Mouse (Mus musculus): ENCODE data around the gene Krt18. TPM values are rescaled to one million over a fixed set of nuclear protein-coding genes. Genes with fewer than 3 reads are reported as not detected.
"Not testable (repeated sequence)": the region's sequence is repeated elsewhere in the genome, so short reads cannot be mapped to it uniquely, and the experiment has no call there.

Gene Krt18
- under 1 TPM in 1 of 2 experiments, not detected in 1; 0.77 TPM for total RNA-seq (2021)

DNA sequence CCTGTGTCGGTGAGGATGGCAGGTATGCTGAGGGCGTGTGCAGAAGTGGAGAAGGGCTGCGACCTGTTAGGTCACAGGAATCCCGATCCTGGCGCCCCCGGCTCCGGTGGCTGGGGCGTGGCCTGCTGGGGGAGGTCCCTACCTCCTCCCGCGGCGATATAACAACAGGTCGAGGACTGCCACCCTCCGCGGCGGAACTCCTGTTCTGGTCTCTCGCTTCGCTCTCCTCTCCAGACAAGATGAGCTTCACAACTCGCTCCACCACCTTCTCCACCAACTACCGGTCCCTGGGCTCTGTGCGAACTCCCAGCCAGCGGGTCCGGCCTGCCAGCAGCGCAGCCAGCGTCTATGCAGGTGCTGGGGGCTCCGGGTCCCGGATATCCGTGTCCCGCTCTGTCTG, at the start of gene Krt18:
TSS of gene Krt18 (plus strand) at position 141 of the 400 bp plus-strand sequence.
- DNase-seq (ENCODE audit: extremely low spot score in 1 of 2, low spot score in 2 of 2) = no peak
- intact Hi-C loops (cut with DNase I) = no loop called here

DNA sequence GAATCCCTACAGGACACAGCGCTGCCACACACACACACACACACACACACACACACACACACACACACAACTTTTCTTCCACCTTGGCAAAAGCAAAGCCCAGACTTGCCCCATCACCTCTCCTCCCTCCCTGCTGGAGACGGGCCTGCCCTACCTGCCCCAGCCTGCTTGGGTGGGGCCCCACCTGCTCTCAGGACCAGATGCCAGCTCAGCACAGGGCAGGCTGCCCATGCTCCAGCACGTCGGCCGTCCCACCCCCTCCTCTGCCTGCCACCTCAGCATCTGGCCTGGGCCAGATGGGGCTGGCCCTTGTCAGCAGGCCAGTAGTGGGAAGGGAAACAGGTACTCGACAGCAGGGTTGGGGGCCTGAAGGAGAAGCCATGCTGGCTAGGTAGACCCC, 47.1 kb upstream of the Krt18 start:
- intact Hi-C loops (cut with DNase I) = no loop called here
- DNase-seq (ENCODE audit: extremely low spot score in 1 of 2, low spot score in 2 of 2) = no peak

DNA sequence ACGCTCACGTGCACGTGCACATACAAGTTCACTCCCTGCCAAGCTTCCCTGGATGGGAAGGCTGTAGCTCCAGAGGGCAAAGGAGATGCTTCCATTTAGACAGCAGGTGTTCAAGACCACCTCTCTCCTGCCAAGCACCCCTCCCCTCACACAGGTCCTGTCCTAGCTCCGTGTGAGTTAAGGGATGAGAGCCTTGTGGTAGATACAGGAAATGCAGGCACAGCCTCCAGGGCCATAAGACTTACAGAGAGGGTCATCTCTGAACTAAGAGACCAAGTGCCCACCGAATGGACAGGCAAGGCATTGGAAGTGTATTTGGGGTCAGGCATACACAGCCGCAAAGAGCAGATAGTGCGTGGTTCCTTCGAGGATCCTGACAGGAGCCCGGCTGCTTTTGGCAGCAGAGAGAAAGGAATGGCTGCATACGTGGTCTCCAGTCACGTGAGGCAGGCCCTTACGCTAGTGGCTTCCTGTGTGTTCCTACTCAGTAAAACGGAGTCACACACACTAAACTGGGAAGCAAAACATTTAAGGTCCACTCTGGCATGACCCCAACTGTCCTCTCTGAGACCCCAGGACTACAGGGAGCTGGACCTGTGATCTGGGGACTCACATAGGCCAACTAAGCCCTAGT, 44.5 kb upstream of the Krt18 start:
- intact Hi-C loops (cut with DNase I) = no loop called here
- no peak for DNase-seq (ENCODE audit: extremely low spot score in 1 of 2, low spot score in 2 of 2)

DNA sequence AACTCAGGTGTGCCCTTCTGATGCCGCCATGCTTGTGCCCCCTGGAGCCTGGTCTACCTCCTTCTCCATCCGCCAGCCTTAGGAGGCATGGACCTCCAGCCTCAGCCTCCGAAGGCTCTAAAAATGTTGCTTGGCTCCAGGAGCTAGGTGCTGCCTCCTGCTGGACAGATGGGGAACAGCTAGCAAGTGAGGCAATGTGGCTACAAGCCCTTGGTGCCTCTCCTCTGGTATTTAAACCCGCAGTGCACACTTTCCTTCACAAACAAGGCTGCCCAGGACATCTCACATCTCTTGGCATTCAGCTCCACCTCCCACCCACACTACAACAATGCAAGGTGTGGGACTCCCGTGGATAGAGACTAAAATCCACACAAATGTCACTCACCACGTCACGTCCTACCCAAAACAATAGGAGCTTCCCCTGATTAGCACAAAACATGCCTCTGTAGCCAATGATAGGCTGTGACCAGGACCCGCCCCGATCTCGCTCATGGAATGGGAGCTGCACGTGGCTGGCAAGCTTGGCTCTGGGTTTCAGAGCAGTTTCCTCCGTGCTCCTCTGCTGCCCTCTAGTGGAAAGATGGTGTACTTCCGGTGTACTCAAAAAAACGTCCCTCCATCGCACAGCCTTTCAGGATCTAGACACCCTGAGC, 43.9 kb upstream of the Krt18 start:
- intact Hi-C loops (cut with DNase I) = loop anchor here (2.0 kb wide), 1 partner anchor 645 kb away; no protein-coding TSS in a partner anchor

DNA sequence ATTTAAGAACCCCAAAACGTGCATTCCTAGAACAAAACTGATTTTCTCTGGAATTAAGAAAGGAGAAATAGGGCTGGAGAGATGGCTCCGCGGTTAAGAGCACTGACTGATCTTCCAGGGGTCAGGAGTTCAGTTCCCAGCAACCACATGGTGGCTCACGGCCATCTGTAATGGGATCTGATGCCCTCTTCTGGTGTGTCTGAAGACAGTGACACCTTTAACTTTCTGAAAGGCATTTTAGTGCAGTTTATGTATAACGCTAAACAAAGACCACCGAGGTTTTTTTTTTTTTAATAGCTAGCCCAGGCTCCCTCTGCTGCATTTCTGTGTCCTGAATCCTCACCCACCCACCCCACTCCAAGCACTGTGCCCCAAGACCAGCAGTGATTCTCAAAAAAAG, 43.2 kb upstream of the Krt18 start:
- intact Hi-C loops (cut with DNase I) = loop anchor here (2.0 kb wide), 1 partner anchor 646 kb away; no protein-coding TSS in a partner anchor
- no peak for DNase-seq (ENCODE audit: extremely low spot score in 1 of 2, low spot score in 2 of 2)

More for the DNA sequence above, 43.9 kb upstream of the Krt18 start:
- DNase-seq (ENCODE audit: extremely low spot score in 1 of 2, low spot score in 2 of 2) = peak; percentile 92 to 93

DNA sequence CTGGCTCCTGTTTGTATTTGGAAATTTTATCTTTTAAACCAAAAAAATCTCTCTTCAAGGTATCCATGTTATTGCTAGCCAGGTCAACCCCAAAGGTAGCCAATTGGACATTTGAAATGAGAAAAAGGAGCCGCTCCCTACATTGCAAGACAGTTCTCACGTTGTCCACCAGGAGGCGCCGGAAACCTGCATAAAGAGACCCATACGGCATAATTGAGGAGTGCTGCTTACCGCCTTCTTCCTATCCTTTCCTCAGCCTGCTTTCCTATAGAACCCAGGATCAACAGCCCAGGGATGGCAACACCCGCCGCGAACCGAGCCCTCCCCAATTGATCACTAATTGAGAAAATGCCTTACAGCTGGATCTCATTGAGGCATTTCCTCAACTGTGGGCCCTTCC, 39.9 kb upstream of the Krt18 start:
- peak; percentile 76 for DNase-seq (ENCODE audit: extremely low spot score in 1 of 2, low spot score in 2 of 2)
- intact Hi-C loops (cut with DNase I) = loop anchor here (1.0 kb wide), 1 partner anchor 77 kb away; no protein-coding TSS in a partner anchor

DNA sequence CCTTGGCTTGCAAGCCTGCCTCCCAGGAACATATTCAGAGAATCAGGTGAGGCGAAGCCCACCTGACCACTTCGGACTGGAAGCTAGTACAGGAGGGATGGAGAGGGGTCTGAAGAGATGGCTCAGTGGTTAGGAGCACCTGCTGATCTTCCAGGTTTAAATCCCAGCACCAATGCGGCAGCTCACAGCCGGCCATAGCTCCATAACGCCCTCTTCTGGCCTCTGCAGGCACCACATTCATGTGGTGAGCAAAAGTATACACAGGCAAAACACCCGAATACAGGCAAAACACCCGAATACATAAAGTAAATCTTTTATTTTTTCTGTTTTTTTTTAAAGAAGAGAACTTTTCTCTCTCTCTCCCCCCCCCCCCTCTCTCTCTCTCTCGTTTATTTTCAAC, 39.3 kb upstream of the Krt18 start:
- no peak for DNase-seq (ENCODE audit: extremely low spot score in 1 of 2, low spot score in 2 of 2)
- intact Hi-C loops (cut with DNase I) = loop anchor here (1.0 kb wide), 1 partner anchor 77 kb away; no protein-coding TSS in a partner anchor

DNA sequence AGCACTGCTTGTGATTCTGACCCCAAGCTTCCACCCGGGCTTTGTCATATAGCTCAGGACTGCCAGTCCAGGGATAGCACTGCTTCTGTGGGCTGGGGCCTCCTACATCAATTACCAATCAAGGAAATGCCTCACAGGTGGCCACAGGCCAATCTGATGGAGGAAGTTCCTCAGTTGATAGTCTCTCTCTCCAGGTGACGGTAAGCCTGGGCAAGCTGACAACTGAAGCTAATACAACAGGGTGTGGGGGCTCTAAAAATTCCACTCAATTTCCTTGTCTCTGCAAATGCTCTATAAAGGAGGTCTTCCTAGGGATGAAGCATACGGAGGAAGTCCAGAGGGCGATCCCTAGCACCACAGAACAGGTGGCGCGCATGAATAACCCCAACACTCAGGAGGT, 37.0 kb upstream of the Krt18 start:
- no peak for DNase-seq (ENCODE audit: extremely low spot score in 1 of 2, low spot score in 2 of 2)
- intact Hi-C loops (cut with DNase I) = no loop called here

DNA sequence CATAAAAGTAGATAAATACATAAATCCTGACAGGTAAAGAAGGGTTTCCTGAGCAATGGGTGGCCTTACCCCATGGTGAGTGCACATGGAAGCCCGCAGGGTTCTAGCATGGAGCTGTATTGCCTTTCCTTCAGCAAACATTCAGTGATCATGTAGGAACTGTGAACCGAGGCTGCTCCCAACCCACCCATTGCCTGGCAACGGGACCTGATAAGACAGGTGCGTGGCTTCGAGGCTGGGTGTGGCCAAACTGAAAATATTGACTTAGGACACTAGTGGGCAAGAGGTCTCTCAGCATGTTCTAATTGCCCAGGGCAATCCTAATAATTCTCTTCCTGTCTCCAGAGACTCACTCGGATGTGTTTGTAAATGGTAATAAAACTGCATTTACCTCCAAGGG, 33.6 kb upstream of the Krt18 start:
- intact Hi-C loops (cut with DNase I) = no loop called here
- DNase-seq (ENCODE audit: extremely low spot score in 1 of 2, low spot score in 2 of 2) = no peak

DNA sequence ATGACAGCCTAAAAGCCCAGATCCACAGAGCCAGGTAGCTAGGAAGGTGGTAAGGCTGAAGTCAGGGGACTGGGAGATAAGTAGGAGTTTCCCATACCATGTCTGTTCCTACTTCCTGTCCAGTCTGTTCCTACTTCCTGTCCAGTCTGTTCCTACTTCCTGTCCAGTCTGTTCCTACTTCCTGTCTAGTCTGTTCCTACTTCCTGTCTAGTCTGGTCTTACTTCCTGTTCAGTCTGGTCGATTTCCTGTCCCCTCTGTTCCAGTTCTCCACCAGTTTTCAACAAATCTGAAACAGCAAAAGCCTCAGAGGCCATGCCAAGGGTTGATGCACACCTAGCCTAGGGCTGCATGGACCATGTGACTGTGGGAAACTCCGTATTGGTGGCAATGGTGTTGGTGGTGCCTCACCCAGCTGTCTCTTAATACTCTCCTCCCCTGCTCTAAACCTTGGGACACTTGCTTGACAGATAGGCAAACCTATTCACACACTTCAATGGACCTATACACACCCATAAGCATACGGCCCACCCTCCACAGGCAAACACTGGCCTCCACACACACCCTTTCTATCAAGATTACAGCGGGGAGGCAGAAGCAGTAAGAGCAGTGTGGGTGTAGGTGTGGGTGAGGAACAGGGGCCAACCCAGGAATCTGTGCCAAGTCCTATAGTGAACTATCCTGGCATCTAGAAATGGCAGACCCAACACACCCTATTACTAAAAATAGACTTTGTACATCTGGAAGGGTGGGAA, 32.3 kb upstream of the Krt18 start:
- intact Hi-C loops (cut with DNase I) = no loop called here
- DNase-seq (ENCODE audit: extremely low spot score in 1 of 2, low spot score in 2 of 2) = no peak

DNA sequence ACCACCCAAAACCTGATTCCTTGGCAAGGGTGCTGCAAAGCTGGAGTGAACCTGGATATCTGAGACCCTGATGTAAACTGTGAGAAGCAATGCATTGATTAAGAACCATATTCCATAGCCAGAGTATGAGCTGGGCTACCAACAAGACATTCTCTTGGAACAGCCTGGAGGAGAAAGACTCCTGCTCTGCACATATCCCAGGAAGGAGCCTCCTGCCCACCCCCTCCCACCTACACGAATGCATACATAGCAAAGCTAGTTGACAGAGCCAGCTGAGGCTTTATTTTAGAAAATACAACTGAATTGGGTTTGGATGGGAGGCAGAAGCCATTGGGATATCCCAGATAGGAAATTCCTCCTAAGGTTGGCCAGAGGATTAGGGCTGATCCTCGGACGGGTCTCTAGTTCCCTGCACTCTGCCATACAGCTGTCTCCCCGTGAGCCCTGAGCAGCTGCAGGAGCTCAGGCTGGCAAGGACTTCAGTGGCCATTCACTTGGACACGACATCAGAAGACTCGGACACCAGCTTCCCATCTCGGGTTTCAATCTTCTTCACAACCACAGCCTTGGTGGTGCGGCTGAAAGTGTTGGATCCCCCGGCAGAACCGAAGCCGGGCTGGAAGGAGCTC, 31.4 kb upstream of the Krt18 start:
- DNase-seq (ENCODE audit: extremely low spot score in 1 of 2, low spot score in 2 of 2); intact Hi-C loops (cut with DNase I): not testable (repeated sequence)

DNA sequence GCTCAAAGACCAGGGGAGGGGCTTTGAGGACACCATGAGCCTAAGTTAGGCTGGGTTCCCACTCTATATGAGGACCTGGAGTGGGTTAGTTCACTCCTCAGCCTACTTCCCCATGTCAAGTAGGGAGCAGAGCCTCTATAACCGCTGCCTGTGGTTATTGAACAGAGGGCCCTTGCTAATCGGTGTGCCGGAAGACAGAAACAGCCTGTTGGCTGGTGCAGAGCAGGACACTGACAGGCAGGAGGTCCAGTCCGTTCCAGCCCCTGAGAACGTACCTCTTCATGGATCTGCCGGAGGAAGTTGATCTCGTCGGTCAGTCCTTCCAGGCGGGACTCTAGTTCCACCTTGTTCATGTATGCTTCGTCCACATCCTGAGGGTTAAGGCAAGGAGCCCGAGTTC, 28.8 kb upstream of the Krt18 start:
- intact Hi-C loops (cut with DNase I) = no loop called here
- DNase-seq (ENCODE audit: extremely low spot score in 1 of 2, low spot score in 2 of 2) = no peak

DNA sequence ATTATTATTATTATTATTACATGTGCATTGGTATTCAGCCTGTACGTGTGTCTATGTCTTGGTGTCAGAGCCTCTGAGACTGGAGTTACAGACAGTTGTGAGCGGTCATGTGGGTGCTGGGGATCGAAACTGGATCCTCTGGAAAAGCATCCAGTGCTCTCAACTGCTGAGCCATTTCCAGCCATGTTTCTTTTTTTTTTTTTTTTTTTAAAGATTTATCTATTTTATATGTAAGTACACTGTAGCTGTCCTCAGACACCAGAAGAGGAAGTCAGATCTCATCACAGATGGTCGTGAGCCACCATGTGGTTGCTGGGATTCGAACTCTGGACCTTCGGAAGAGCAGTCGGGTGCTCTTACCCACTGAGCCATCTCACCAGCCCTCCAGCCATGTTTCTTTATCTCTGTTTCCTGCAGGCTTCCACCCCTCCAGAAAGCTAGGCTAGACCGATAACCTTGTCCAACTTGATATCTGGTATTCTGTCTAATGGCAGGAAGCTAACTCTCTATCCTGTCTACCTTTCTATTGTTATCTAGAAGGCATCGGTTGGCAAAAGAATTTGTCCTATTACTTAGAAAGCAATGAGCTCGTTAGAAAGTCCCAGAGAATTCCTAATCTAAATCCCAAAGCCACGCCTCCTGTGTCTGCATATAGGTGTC, 28.2 kb upstream of the Krt18 start:
- DNase-seq (ENCODE audit: extremely low spot score in 1 of 2, low spot score in 2 of 2) = no peak
- intact Hi-C loops (cut with DNase I) = no loop called here

DNA sequence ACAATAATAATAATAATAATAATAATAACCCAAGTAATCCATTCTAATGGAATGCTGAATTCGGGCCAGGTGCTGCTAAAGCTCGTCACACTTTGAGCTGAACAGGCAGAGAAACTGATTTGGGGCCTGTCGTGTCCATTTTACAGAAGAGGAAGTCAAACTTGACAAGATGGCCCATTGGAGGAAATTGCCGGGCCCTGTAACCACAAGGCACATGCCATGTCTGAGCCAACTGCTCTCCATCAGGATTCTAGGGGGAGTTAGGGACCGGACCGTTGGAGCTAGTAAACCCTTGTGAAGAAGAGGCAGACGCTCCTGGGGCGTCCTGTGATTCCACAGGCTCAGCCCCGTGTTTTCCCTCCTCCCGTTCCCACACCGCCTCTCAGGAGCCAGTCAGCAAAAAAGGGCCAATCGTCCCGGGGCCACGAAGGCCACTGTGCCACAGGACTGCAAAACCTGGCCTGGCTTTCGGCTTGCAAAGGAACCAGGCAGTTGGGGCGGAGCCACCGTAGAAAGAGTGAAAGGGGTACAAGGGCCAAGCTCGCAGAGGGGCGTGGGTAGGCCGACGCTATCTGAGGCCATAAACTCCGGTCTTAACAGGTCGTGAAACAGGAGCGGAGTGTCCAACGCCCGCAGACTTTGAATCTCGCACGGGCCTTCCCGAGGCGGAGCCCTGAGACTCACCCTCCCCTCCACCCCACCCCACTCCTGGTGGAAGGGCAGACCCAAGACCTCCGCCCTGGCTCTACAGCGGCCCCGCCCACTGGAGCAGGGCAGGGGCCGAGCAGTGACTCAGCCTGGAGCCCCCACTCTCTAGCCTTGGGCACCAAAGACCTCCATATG, 25.1 kb upstream of the Krt18 start:
- peak in 1 of 2 experiments; percentile 47 for DNase-seq (ENCODE audit: extremely low spot score in 1 of 2, low spot score in 2 of 2)
- intact Hi-C loops (cut with DNase I) = no loop called here

DNA sequence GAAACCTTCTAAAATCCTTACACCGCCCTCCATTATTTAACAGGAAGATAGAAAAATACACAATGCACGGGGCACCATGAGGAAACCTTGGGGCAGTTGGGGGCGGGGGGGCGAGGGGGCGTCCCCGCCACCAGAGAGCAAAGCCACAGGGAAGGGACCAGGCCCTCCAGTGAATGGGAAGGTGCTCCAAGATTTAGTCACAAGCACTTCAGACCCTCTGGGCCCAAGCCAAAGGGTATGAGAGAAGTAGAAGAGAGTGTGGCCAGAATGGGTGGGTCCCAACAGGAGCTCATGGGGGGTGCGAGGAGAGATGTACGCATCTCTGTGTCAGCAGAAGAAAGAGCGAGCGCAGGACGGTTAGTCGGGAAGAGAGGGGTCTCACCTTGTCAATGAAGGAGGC, 24.5 kb upstream of the Krt18 start:
- DNase-seq (ENCODE audit: extremely low spot score in 1 of 2, low spot score in 2 of 2) = no peak
- intact Hi-C loops (cut with DNase I) = no loop called here

DNA sequence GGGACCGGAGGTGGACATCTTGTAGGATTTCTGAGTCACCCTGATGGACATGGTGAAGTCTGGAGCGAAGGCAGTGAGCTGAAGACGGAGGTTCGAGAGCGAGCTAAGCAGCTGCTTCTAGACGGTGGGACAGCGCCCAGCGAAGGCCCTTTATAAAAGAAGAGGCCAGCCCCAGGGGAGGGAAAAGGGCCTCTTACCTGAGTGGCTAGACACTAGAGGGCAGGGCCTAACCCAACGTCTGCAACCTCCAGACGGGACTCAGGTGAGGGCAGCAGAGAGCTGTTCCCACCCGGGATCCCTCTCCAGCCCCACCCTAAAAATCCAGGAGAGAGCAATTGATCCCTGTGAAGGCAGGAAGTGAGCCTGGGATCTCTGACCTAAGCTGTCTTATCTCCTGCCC, 23.8 kb upstream of the Krt18 start, which contains the start of gene Krt8:
TSS of gene Krt8 (minus strand) at position 294 of the 400 bp plus-strand sequence.
- DNase-seq (ENCODE audit: extremely low spot score in 1 of 2, low spot score in 2 of 2) = no peak
- intact Hi-C loops (cut with DNase I) = no loop called here

DNA sequence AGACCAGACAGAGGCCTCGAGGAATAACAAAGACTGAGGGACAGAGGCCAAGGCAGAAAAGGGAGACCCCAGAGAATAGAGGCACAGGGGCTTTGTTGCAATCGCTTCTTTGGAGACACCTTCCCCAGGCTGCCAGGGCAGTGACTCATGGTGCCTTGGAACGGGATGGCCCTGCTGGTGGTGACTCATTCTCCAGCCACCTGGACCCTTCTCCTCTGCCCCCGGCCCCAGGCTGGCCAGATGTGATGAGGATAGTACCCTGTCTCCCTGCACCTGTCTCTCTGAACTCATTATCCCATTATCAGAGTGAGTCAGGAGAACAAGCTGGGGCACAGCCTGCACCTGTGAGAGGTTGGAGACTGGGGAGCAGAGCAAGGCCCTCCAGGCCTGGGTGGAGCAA, 22.7 kb upstream of the Krt18 start:
- intact Hi-C loops (cut with DNase I) = no loop called here
- DNase-seq (ENCODE audit: extremely low spot score in 1 of 2, low spot score in 2 of 2) = no peak

DNA sequence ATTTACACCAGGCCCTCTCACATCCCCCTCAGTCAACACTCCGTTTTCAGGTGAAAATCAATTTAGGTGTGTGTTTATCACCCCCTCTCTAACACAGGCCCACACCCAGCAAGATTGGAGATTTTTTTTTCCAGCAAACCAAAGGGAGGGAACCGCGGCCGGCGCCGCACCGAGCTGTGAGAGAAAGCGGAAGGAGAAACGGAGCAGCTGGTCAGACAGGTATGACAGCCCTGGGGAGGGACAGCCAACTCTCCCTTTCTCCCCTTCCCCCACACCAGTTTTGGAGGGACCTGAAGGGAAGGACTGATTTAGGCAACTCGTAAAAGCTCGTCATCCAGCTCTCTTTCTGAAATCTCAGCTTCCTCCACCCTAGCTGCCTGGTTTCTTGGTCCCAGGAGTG, 21.7 kb upstream of the Krt18 start:
- intact Hi-C loops (cut with DNase I) = no loop called here
- DNase-seq (ENCODE audit: extremely low spot score in 1 of 2, low spot score in 2 of 2) = no peak

Measured in left cerebral cortex, postnatal 10 days (tissue).